Mouse (Mus musculus): ENCODE measurements around the gene Enthd1.

- TF ChIP-seq EP300 (IDR thresholded peaks at IDR 0.05; ENCODE audit: low read depth) (no peak), CTCF (IDR thresholded peaks at IDR 0.05; ENCODE audit: low read depth) (no peak)
Observed at GRCm38 (mm10) chr15:80570226-80570625, 5.3 kb upstream of the Enthd1 start.

Measured in liver, embryonic 14.5 days (tissue).